Mouse (Mus musculus): ENCODE measurements around the gene Il11. TPM values are rescaled to one million over a fixed set of nuclear protein-coding genes. Genes with fewer than 3 reads are reported as not detected.
"Not testable (repeated sequence)": the region's sequence is repeated elsewhere in the genome, so short reads cannot be mapped to it uniquely, and the experiment has no call there.

The Il11 gene
- 0.87 and 1.1 TPM in 2 replicates for polyA plus RNA-seq (2015; fragmentation: Nextera tagmentation; extraction: Ambion mirVana)

DNA sequence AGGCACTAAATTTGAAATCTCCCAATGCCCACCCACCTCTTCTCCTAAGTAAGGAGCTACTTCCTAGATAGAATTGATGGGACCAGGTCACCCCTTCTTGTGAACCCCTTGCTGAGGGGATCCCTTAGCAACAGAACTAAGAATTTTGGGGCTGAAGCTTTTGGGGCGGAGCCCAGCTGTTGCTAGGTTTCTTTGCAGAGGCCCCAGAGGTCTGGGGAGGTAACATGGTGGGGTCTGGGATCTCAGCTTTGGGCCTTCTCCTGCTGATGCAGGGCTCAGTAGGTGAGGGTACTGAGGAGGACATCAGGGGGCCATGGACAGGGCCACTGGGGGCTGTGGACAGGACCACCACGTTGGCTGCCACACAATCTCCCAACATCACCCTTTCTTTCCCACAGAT lies at the start of gene Il11, which contains the start of gene Tmem190:
Gene Il11 (minus strand): TSS at position 101 of the 400 bp plus-strand sequence.
Gene Tmem190 (plus strand): TSS at position 179 of the 400 bp plus-strand sequence.
- WGBS = 78% methylated on average over 2 of the region's 2 CpGs
- peaks cover 36% of the 10 kb centered on the region for H3K27me3 ChIP-seq

DNA sequence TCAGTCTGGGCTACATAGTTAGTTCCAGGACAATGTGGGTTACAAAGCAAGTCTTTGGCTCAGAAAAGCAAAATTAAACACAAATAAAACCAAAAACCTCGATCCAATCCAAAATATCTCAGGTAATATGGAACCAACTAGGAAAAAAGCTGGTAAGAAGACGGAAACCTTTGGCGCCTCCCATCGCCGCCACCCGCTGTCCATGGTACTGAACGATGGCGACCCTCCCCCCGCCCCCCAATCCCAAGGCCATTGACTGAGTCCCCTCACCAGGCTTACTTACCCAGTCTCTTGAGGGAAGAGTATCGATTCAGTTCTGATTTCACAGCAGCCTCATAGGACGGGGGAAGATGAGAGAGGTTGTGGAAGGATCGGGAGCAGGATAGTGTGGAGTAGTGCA lies 47.8 kb upstream of the Il11 start:
- no peak for ATAC-seq (ENCODE audit: low FRiP score, low read depth)
- Histone ChIP-seq H3K27me3 (0 out of 2 replicates have a peak, but pooled peaks cover 6% of the 10 kb centered on the region), H3K4me2 (no peak overlapping the region), H3K27ac (replicated peaks) (no peak overlapping the region), H3K36me3 (peaks cover 26% of the 10 kb centered on the region), H3K4me3 (no peak overlapping the region), H3K9me3 (no peaks in the 10 kb centered on the region), H3K4me1 (replicated peaks) (no peaks in the 10 kb centered on the region; the same call in 1 of the 2 replicates), H3K9ac (no peak overlapping the region)
- 14% methylated on average over 12 of the region's 12 CpGs for WGBS

More for the DNA sequence above, at the start of gene Il11, which contains the start of gene Tmem190:
- ATAC-seq (ENCODE audit: low FRiP score, low read depth) = no peak
- H3K9me3 ChIP-seq = no peaks in the 10 kb centered on the region
- no peak within 1 kb of the TSS for H3K27ac ChIP-seq (replicated peaks)
- H3K9ac ChIP-seq = no peak within 1 kb of the TSS
- H3K4me1 ChIP-seq (replicated peaks) = no peaks in the 10 kb centered on the region
- H3K4me3 ChIP-seq = no peak within 1 kb of the TSS
- no peak within 1 kb of the TSS for H3K4me2 ChIP-seq
- H3K36me3 ChIP-seq = no peaks in the 10 kb centered on the region

DNA sequence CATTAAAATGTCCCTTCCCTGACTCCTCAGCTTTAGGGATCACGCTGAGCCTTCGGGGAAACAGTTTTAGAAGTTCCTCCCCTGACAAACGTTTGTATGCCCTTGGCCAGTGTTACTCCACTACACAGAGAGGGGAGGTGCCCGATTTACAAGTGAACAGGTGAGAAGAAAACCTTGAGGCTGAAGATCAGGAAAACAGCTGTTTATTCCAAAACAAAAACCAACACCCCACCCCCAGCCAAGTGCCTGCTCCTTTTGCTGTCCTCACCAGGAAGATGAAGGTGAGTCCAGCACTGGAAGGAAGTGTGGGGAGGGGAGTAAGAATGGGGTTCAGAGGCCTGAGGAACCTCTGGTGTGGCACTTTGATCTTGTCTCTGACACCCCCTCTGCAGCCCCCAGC lies 42.7 kb upstream of the Il11 start:
- Histone ChIP-seq H3K4me1 (replicated peaks) (no peaks in the 10 kb centered on the region), H3K4me3 (no peak overlapping the region), H3K9ac (no peak overlapping the region), H3K27me3 (no peaks in the 10 kb centered on the region), H3K4me2 (no peak overlapping the region), H3K27ac (replicated peaks) (no peak overlapping the region), H3K36me3 (peaks cover 26% of the 10 kb centered on the region; the same call in 1 of the 2 replicates), H3K9me3 (no peaks in the 10 kb centered on the region)
- WGBS = 53% methylated on average over 4 of the region's 4 CpGs
- no peak for ATAC-seq (ENCODE audit: low FRiP score, low read depth)

DNA sequence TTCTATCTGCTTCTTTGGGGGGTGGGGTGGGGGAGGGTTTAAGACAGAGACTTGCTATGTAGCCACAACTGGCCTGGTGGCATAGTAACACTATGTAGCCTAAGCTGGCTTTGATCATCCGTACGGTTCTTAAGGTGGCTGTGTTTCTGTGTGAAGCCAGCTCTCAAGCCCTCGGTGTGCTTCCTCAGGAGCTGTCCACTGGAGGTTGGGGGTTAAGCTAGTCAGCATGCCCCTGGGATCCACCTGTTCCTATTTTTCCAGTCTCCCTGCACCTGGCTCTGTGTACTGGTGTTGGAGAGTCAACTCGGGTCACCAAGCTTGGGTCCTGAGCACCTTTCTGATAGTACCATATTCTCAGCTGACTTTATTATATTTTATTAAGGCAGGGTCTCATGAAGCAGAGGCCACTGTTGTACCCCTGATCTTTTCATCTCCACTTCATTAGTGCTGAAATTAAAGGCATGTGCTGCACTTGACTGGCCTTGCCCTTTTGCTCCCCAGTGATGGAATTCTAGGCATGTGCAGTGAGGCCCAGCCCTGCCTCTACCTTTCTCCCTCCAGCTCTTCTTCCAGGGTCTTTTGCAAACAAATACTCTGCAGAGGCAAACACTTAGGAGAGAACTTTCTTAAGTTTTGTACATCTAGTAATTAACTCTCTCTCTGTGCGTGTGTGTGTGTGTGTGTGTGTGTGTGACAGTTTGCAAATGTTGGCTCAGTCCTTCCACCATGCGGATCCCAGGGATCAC lies 39.7 kb upstream of the Il11 start:
- no peak for ATAC-seq (ENCODE audit: low FRiP score, low read depth)
- no peak overlapping the region for H3K27ac ChIP-seq (replicated peaks)
- WGBS = 77% methylated on average over 6 of the region's 6 CpGs
- H3K9ac ChIP-seq = no peak overlapping the region
- H3K4me2 ChIP-seq = no peak overlapping the region
- no peaks in the 10 kb centered on the region for H3K27me3 ChIP-seq
- H3K36me3 ChIP-seq = 0 out of 2 replicates have a peak, but pooled peaks cover under 1% of the 10 kb centered on the region
- no peaks in the 10 kb centered on the region for H3K4me1 ChIP-seq (replicated peaks)
- no peaks in the 10 kb centered on the region for H3K9me3 ChIP-seq
- H3K4me3 ChIP-seq = no peak overlapping the region

DNA sequence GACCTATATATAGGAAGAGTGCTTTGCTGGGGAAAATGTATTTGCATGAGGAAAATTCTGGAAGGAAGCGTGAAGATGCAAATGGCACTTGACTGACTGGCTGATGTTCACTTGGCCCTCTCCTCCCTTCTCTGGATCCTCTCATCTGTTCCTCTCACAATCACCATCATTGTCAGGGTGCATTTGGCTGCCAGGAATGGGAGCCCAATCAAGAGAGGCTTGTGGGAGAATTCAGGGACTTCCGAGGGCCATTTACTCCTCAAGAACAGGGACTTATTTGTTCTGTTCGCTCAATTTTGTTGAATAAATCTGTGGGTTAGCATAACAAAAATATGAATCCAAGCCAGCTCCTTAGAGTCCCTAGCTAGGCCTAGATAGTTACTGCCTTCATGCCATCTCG lies 39.0 kb upstream of the Il11 start:
- no peaks in the 10 kb centered on the region for H3K9me3 ChIP-seq
- ATAC-seq (ENCODE audit: low FRiP score, low read depth) = no peak
- H3K9ac ChIP-seq = no peak overlapping the region
- H3K27me3 ChIP-seq = no peaks in the 10 kb centered on the region
- no peaks in the 10 kb centered on the region for H3K36me3 ChIP-seq
- H3K4me1 ChIP-seq (replicated peaks) = no peaks in the 10 kb centered on the region
- no peak overlapping the region for H3K4me3 ChIP-seq
- no peak overlapping the region for H3K4me2 ChIP-seq
- 74% methylated on average over 4 of the region's 4 CpGs for WGBS
- 0 out of 2 replicates have a peak overlapping the region, but pooled peaks have one; percentile 15 for H3K27ac ChIP-seq (replicated peaks)

DNA sequence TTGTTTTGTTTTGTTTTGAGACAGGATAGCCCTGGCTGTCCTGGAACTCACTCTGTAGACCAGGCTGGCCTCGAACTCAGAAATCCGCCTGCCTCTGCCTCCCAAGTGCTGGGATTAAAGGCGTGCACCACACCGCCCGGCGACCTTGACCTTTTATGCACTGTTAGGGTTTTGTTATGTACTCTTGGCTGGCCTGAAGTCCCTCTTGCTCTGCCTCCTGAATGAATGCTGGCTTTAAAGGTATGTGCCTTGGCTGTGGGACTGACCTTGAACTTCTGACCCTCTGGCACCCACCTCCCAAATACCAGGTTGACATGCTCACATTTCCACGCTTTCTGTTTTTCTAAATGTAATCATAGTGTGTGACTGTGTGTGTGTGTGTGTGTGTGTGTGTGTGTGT lies 38.3 kb upstream of the Il11 start:
- not testable (repeated sequence) for H3K9me3 ChIP-seq; ATAC-seq (ENCODE audit: low FRiP score, low read depth)
- WGBS = 93% methylated on average over 7 of the region's 7 CpGs

DNA sequence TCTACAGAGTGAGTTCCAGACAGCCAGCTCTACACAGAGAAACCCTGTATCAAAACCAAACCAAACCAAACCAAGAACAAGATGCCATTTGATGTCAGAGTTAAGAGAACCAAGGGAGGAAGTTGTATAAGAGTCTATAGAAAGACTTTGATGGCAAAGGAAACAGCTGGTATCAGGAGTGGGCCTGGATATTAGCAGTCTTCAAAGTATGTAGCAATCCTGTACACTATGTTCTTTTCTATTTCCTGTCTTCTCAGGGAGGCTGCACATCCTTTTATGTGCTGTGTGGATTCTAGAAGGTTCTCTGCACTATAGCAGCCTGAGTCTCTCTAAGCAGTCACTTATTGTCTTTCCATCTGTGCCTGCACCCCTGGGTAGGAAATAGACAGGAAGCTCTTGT lies 33.9 kb upstream of the Il11 start:
- no peaks in the 10 kb centered on the region for H3K36me3 ChIP-seq
- H3K27me3 ChIP-seq = no peaks in the 10 kb centered on the region
- H3K4me2 ChIP-seq = no peak overlapping the region
- no peak for ATAC-seq (ENCODE audit: low FRiP score, low read depth)
- no peak overlapping the region for H3K4me3 ChIP-seq
- no peak overlapping the region for H3K27ac ChIP-seq (replicated peaks)
- no peaks in the 10 kb centered on the region for H3K9me3 ChIP-seq
- H3K4me1 ChIP-seq (replicated peaks) = peaks cover 7% of the 10 kb centered on the region
- no peak overlapping the region for H3K9ac ChIP-seq

More for the DNA sequence above, 38.3 kb upstream of the Il11 start:
- H3K4me2 ChIP-seq; H3K4me1 ChIP-seq (replicated peaks); H3K9ac ChIP-seq; H3K4me3 ChIP-seq; H3K36me3 ChIP-seq; H3K27me3 ChIP-seq; H3K27ac ChIP-seq (replicated peaks): not testable (repeated sequence)

DNA sequence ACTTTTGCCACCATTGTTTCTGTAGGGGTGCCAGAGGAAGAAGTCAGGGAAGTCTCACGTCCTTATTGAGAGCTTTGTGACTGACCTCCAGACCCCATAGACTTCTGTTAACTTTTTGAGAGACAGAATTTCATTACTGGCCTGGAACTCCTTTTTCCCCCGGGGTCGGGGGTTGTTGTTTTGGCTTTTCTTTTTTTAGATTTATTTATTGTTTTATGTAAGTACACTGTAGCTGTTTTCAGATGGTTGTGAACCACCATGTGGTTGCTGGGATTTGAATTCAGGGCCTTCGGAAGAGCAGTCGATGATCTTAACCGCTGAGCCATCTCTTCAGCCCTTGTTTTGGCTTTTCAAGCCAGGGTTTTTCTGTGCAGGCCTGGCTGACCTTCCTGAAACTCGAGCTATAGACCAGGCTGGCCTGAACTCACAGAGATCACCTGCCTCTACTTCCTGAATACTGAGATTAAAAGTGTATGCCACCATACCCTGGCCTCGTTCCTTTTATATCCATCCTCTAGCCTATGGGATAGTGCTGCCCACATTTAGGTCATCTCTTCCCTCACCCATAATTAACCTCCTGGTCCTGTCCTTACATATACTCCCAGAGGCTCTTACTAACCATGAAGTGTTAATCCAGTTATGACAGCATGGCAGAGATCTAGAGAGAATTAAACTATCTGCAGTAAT lies 30.6 kb upstream of the Il11 start:
- Histone ChIP-seq H3K9ac (peak overlapping the region; percentile 40), H3K4me3 (peak overlapping the region; percentile 98), H3K9me3 (no peaks in the 10 kb centered on the region), H3K27ac (replicated peaks) (peak overlapping the region; percentile 98), H3K36me3 (peaks cover 17% of the 10 kb centered on the region), H3K4me2 (peak overlapping the region; percentile 80), H3K27me3 (no peaks in the 10 kb centered on the region), H3K4me1 (replicated peaks) (peaks cover 29% of the 10 kb centered on the region)
- WGBS = 26% methylated on average over 8 of the region's 8 CpGs
- no peak for ATAC-seq (ENCODE audit: low FRiP score, low read depth)

DNA sequence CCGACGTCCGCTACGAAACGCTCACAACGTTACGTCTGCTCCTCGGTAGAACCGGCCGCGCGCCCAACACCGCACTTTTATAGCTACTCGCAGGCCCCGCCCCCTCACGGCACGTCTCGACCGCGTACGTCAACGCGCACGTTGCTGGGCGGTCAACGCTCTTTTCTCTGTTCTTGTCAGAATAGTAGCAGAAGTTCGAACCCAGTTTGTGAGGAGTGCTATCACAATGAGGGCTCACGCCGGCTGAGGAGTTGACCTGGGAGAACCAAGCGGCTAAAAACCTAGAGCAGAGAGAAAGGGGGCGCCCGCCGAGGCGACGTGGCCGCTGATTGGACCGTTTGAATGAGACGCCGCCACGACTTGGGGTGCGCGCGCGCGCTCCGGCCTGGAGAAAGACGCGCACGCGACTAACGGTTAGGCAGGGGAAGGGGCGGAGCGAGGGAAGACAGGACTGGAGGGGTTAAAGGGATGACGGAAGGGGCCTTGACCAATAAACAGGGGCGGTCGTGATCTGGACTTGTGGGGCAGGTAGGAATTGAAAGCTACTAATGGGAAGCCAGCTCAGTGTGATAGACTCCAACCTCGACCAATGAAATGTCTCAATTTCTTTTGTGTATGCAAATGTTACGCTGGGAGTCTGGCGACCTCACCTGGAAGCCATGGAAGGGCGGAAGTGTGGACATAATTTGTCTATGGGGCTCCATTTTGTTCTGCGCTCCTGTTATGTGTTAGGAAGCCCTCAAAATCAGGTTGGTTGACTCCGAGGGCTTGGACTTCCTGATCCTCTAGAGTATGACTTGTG lies 29.8 kb upstream of the Il11 start, which contains the start of gene Ube2s:
Gene Ube2s (minus strand): TSS at position 288 of the 802 bp plus-strand sequence.
- Histone ChIP-seq H3K36me3 (peaks cover 20% of the 10 kb centered on the region), H3K9ac (peak within 1 kb of the TSS; percentile 99), H3K9me3 (no peaks in the 10 kb centered on the region), H3K4me2 (peak within 1 kb of the TSS; percentile 80), H3K27me3 (no peaks in the 10 kb centered on the region), H3K27ac (replicated peaks) (peak within 1 kb of the TSS; percentile 98), H3K4me3 (peak within 1 kb of the TSS; percentile 98), H3K4me1 (replicated peaks) (peaks cover 29% of the 10 kb centered on the region)
- ATAC-seq (ENCODE audit: low FRiP score, low read depth) = peak; percentile 99
- WGBS = under 1% methylated on average over 62 of the region's 62 CpGs

DNA sequence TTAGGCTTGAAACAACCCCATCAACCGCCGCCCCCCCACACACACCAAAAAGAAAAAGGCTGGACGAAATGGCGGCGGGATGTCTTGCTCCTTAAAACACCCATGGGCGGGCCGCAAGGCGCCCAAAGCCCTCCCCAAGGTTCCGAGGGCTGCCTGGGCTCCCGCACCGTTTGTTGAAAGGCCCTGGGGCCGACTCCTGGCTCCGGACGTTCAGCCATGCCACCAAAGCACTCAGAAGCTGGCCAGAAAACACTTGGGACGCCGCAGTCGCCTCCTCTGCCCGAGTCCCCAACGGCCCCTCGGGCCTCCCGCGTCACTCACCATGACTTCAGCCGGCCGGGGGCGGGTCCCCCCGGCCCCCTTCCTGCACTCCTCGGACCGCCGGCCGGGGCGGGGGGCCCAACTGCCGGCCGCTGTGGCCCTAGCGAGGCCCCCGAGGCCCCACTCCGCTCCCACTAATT lies 29.2 kb upstream of the Il11 start:
- Histone ChIP-seq H3K27me3 (no peaks in the 10 kb centered on the region), H3K36me3 (peaks cover 27% of the 10 kb centered on the region), H3K9ac (peak overlapping the region; percentile 99), H3K9me3 (no peaks in the 10 kb centered on the region), H3K4me1 (replicated peaks) (peaks cover 29% of the 10 kb centered on the region), H3K4me2 (peak overlapping the region; percentile 80), H3K27ac (replicated peaks) (peak overlapping the region; percentile 98), H3K4me3 (peak overlapping the region; percentile 98)
- WGBS = under 1% methylated on average over 35 of the region's 36 CpGs
- ATAC-seq (ENCODE audit: low FRiP score, low read depth) = no peak

DNA sequence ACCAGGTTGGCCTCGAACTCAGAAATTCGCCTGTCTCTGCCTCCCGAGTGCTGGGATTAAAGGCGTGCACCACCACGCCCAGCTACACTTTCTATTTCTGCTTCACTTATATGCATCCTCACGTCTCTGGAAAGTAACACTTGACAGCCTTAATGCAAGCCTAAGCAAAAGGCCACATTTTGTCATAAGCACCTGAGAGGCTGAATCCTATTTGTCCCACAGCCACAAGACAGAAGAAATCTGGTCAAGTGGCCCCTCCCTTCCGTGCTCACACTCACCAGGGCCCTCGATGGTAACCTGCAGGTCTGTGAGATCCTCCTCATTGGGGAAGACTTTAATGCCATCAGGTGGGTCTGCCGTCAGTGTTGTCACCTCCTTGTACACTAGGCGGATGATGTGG lies 28.5 kb upstream of the Il11 start:
- Histone ChIP-seq H3K4me3 (peak overlapping the region; percentile 98), H3K27ac (replicated peaks) (0 out of 2 replicates have a peak overlapping the region, but pooled peaks have one; percentile 98), H3K9ac (peak overlapping the region; percentile 99), H3K36me3 (peaks cover 34% of the 10 kb centered on the region), H3K4me2 (peak overlapping the region; percentile 80), H3K4me1 (replicated peaks) (peaks cover 29% of the 10 kb centered on the region)
- H3K27me3 ChIP-seq; H3K9me3 ChIP-seq; ATAC-seq (ENCODE audit: low FRiP score, low read depth): not testable (repeated sequence)
- 46% methylated on average over 10 of the region's 10 CpGs for WGBS
